ENCODE assay signal across 14 mouse cellular contexts in the genomic region with DNA sequence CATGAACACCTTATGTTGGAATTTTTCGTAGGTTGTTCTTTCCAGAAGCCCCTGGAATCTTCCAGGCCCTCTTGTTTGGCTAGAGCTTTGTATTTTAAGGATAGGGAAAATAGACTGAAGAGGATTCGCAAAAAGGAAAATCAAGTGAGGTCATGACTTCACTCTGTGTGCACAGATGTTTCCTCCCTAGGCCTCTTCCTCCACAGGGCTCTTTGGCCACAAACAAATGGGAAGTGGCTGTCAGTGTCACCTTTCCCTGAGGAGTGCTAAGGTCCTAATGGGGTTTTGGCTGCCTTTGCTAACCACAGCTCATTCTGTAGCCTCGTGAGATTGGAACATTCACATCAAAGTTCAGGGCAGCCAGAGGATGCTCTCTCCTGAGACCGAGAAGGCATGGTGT.
A peak's percentile ranks its signal among the peaks of the same experiment; 100 is the strongest.
DNase-seq lines count a peak whose midpoint lies in the region; ATAC-seq and TF ChIP-seq lines count a peak whose summit lies in the region.
"Had no signal": no experiment of that assay in that cellular context is flagged by ENCODE, and none has a peak within 500 bp of the region (broad histone marks: within the 10 kb centered on the region; RNA-seq: fewer than 3 reads in every experiment).

No protein-coding gene starts in this region.

- TF ChIP-seq EP300 in liver, postnatal 0 days (IDR thresholded peaks at IDR 0.05; ENCODE audit: low read depth), result no peak
- TF ChIP-seq EP300 in stomach, postnatal 0 days (optimal IDR thresholded peaks at IDR 0.05), result no peak

- intact Hi-C loops in heart, postnatal 25 days (cut with DNase I), result no loop called here

- no peak overlapping the region for H3K4me3 ChIP-seq in heart, embryonic 16.5 days (ENCODE audit: low read length)
- H3K4me3 ChIP-seq in liver, postnatal 0 days (ENCODE audit: low read depth, low read length), result no peak overlapping the region
- no peak overlapping the region for H3K4me3 ChIP-seq in liver, embryonic 11.5 days (ENCODE audit: low read depth, low read length)
- no peak overlapping the region for H3K4me3 ChIP-seq in stomach, postnatal 0 days (ENCODE audit: low read depth, low read length)
- H3K4me3 ChIP-seq: limb, embryonic 12.5 days had no signal

- H3K36me3 ChIP-seq in heart, embryonic 16.5 days (ENCODE audit: control insufficient read depth, insufficient read depth), result no peaks in the 10 kb centered on the region
- H3K36me3 ChIP-seq in liver, postnatal 0 days (replicated peaks; ENCODE audit: insufficient read depth, low read length), result no peaks in the 10 kb centered on the region
- no peaks in the 10 kb centered on the region for H3K36me3 ChIP-seq in liver, embryonic 11.5 days (ENCODE audit: control insufficient read depth, insufficient read depth, low read length)
- H3K36me3 ChIP-seq in stomach, postnatal 0 days (ENCODE audit: control insufficient read depth, insufficient read depth, low read length), result no peaks in the 10 kb centered on the region
- H3K36me3 ChIP-seq: limb, embryonic 12.5 days had no signal

- peak overlapping the region; percentile 25; the same call in 1 of the 2 replicates for H3K27ac ChIP-seq in heart, embryonic 16.5 days (ENCODE audit: low read length)
- no peak overlapping the region for H3K27ac ChIP-seq in liver, postnatal 0 days (ENCODE audit: low read depth)
- H3K27ac ChIP-seq in liver, embryonic 11.5 days (ENCODE audit: low read depth, low read length), result no peak overlapping the region
- H3K27ac ChIP-seq in stomach, postnatal 0 days (replicated peaks), result 0 out of 2 replicates have a peak overlapping the region, but pooled peaks have one; percentile 30
- H3K27ac ChIP-seq: limb, embryonic 12.5 days had no signal

- H3K27me3 ChIP-seq in heart, embryonic 16.5 days (ENCODE audit: control insufficient read depth, insufficient read depth, low read length), result no peaks in the 10 kb centered on the region
- no peaks in the 10 kb centered on the region for H3K27me3 ChIP-seq in liver, postnatal 0 days (ENCODE audit: insufficient read depth, low read length)
- no peaks in the 10 kb centered on the region for H3K27me3 ChIP-seq in liver, embryonic 11.5 days (replicated peaks; ENCODE audit: control insufficient read depth, insufficient read depth, low read length)
- H3K27me3 ChIP-seq in stomach, postnatal 0 days (ENCODE audit: control insufficient read depth, insufficient read depth, low read length), result no peaks in the 10 kb centered on the region
- H3K27me3 ChIP-seq: limb, embryonic 12.5 days had no signal

- no peak for TF ChIP-seq CTCF in liver, postnatal 0 days (IDR thresholded peaks at IDR 0.05; ENCODE audit: low read depth)
- TF ChIP-seq CTCF in stomach, postnatal 0 days (IDR thresholded peaks at IDR 0.05; ENCODE audit: low read depth), result no peak

- H3K4me2 ChIP-seq in heart, embryonic 16.5 days (ENCODE audit: low read depth, low read length), result no peak overlapping the region
- H3K4me2 ChIP-seq in liver, postnatal 0 days (ENCODE audit: low read depth, low read length), result peak overlapping the region; percentile 23; the same call in 1 of the 2 replicates
- no peak overlapping the region for H3K4me2 ChIP-seq in liver, embryonic 11.5 days
- H3K4me2 ChIP-seq in stomach, postnatal 0 days (replicated peaks; ENCODE audit: low read depth), result no peak overlapping the region
- H3K4me2 ChIP-seq: limb, embryonic 12.5 days; midbrain, embryonic 11.5 days had no signal

- 52% methylated on average over 4 of the region's 4 CpGs for WGBS in heart, embryonic 16.5 days
- 34% methylated on average over 4 of the region's 4 CpGs for WGBS in liver, postnatal 0 days (ENCODE audit: insufficient replicate concordance)
- 38% methylated on average over 4 of the region's 4 CpGs for WGBS in liver, embryonic 11.5 days
- 66% methylated on average over 4 of the region's 4 CpGs for WGBS in stomach, postnatal 0 days

- no peak for DNase-seq in heart, postnatal 25 days (ENCODE audit: low spot score)
- DNase-seq in liver, postnatal 0 days, result no peak
- no peak for DNase-seq in liver, embryonic 11.5 days (ENCODE audit: low spot score)
- no peak for DNase-seq in stomach, postnatal 0 days (ENCODE audit: low spot score)
- DNase-seq in right cerebral cortex, postnatal 25 days, result no peak
- DNase-seq: adrenal gland, adult 2 months; cerebellum, postnatal 14 days; lung, adult 2 months; right cerebral cortex, postnatal 4 days; thymus, postnatal 4 days had no signal

- no peak; the same call in 1 of the 2 replicates for ATAC-seq in heart, embryonic 16.5 days (replicated peaks; ENCODE audit: extremely low read depth, insufficient read depth, low FRiP score)
- ATAC-seq in liver, postnatal 0 days, result no peak
- ATAC-seq in liver, embryonic 11.5 days (replicated peaks; ENCODE audit: low FRiP score), result no peak
- ATAC-seq in hematopoietic stem cell, adult 5-6 weeks (replicated peaks in 1 of 2; ENCODE audit: insufficient read depth in 1 of 2, low FRiP score in 2 of 2, low TSS enrichment in 1 of 2, low read depth in 1 of 2, poor library complexity in 2 of 2, severe bottlenecking in 2 of 2), result peak; percentile 65 to 69
- no peak for ATAC-seq in stomach, postnatal 0 days (ENCODE audit: low FRiP score, low TSS enrichment)

- H3K4me1 ChIP-seq in heart, embryonic 16.5 days (ENCODE audit: control insufficient read depth, insufficient read depth, low read length), result 0 out of 2 replicates have a peak, but pooled peaks cover 7% of the 10 kb centered on the region
- H3K4me1 ChIP-seq in liver, postnatal 0 days (ENCODE audit: insufficient read depth), result peaks cover 44% of the 10 kb centered on the region
- peaks cover 3% of the 10 kb centered on the region for H3K4me1 ChIP-seq in liver, embryonic 11.5 days (replicated peaks; ENCODE audit: control insufficient read depth, insufficient read depth, low read length)
- H3K4me1 ChIP-seq in stomach, postnatal 0 days (replicated peaks; ENCODE audit: control insufficient read depth, insufficient read depth), result no peaks in the 10 kb centered on the region; the same call in 1 of the 2 replicates

- no peaks in the 10 kb centered on the region for H3K9me3 ChIP-seq in heart, embryonic 16.5 days (replicated peaks; ENCODE audit: control insufficient read depth, low read length)
- H3K9me3 ChIP-seq in liver, postnatal 0 days (ENCODE audit: low read length), result no peaks in the 10 kb centered on the region
- no peaks in the 10 kb centered on the region for H3K9me3 ChIP-seq in liver, embryonic 11.5 days (ENCODE audit: control insufficient read depth, low read length)
- no peaks in the 10 kb centered on the region for H3K9me3 ChIP-seq in stomach, postnatal 0 days (ENCODE audit: control insufficient read depth, low read length)
- H3K9me3 ChIP-seq: limb, embryonic 12.5 days had no signal

- no peak overlapping the region for H3K9ac ChIP-seq in heart, embryonic 16.5 days (ENCODE audit: low read length)
- H3K9ac ChIP-seq in liver, postnatal 0 days (replicated peaks), result no peak overlapping the region
- H3K9ac ChIP-seq in liver, embryonic 11.5 days (ENCODE audit: low read depth, low read length), result no peak overlapping the region
- H3K9ac ChIP-seq in stomach, postnatal 0 days (ENCODE audit: low read length), result no peak overlapping the region
- H3K9ac ChIP-seq: limb, embryonic 12.5 days had no signal

Comparison
In these comparisons a context has a peak if more than half of its experiments do, and no peak if none do; other contexts are left out.
1. ATAC-seq: peak in hematopoietic stem cell, adult 5-6 weeks (2 of 2); none in heart, embryonic 16.5 days (single experiment), liver, postnatal 0 days (single experiment), liver, embryonic 11.5 days (single experiment) and stomach, postnatal 0 days (single experiment).
2. H3K27ac ChIP-seq: peak in heart, embryonic 16.5 days (single experiment) and stomach, postnatal 0 days (single experiment); none in liver, postnatal 0 days (single experiment) and liver, embryonic 11.5 days (single experiment).